Mouse (Mus musculus) C2C12 (cell line): ENCODE data around the gene Asb18. TPM values are rescaled to one million over a fixed set of nuclear protein-coding genes. Genes with fewer than 3 reads are reported as not detected.

ENCODE experiments used
- H3K27me3 ChIP-seq: one replicate; pipeline ENCODE4 v1.6.1; 2011; ENCODE audit not compliant: control insufficient read depth, insufficient read depth, insufficient read length
- H3K36me3 ChIP-seq: one replicate; pipeline ENCODE4 v1.6.1; 2011; ENCODE audit not compliant: control insufficient read depth, insufficient read depth
- H3K4me3 ChIP-seq: one replicate; pipeline ENCODE4 v1.5.1; 2011; ENCODE audit warnings: mild to moderate bottlenecking, control low read depth; ENCODE audit not compliant: poor library complexity, insufficient read depth, severe bottlenecking
- H3K79me2 ChIP-seq: one replicate; pipeline ENCODE4 v1.6.1; 2011; ENCODE audit not compliant: control insufficient read depth, insufficient read depth
- H3K79me3 ChIP-seq: one replicate; pipeline ENCODE4 v1.6.1; 2011; ENCODE audit warnings: low read depth, control low read depth
- H3ac ChIP-seq: one replicate; pipeline ENCODE3; 2011; ENCODE audit warnings: low read depth; ENCODE audit not compliant: control insufficient read depth, insufficient read length
- CEBPB ChIP-seq: IDR thresholded peaks from one replicate; pipeline ENCODE4 v1.6.1; 2011; ENCODE audit warnings: low read depth, mild to moderate bottlenecking, control low read depth, moderate library complexity
- CTCF ChIP-seq: IDR thresholded peaks from one replicate; pipeline ENCODE4 v1.5.1; 2011; ENCODE audit not compliant: control insufficient read depth, insufficient read depth, insufficient read length
- FOSL1 ChIP-seq: IDR thresholded peaks from one replicate; pipeline ENCODE4 v1.8.0; 2011; ENCODE audit warnings: mild to moderate bottlenecking, low read length; ENCODE audit not compliant: poor library complexity, insufficient read depth, severe bottlenecking
- MAX ChIP-seq: IDR thresholded peaks from one replicate; pipeline ENCODE4 v1.6.1; 2011; ENCODE audit warnings: mild to moderate bottlenecking, control low read depth
- MYOD1 ChIP-seq: IDR thresholded peaks from one replicate; pipeline ENCODE4 v1.6.1; 2011; ENCODE audit warnings: low read depth; ENCODE audit not compliant: control insufficient read depth, insufficient read length
- MYOG ChIP-seq: IDR thresholded peaks from one replicate; pipeline ENCODE4 v1.6.1; 2011; ENCODE audit not compliant: control insufficient read depth, insufficient read length; ENCODE audit errors: extremely low read depth
- USF1 ChIP-seq: IDR thresholded peaks from one replicate; pipeline ENCODE4 v1.6.1; 2011; ENCODE audit warnings: low read depth, mild to moderate bottlenecking, control low read depth, moderate library complexity
- polyA plus RNA-seq: library from polyadenylated mRNA; unstranded; fragments of >200 nt; fragmentation: generic; extraction: Trizol; gene quantifications from one replicate; pipeline ENCODE4 v1.2.1, GENCODE M21; 2012; ENCODE audit warnings: missing spikeins

Gene Asb18
- polyA plus RNA-seq, 1 experiment, result not detected

GRCm38 (mm10) chr1:89940961-89941524 is 73.4 kb downstream of the Asb18 start:
- Histone ChIP-seq H3K4me3 (no peak overlapping the region), H3ac (no peak overlapping the region), H3K27me3 (peaks cover 16% of the 10 kb centered on the region)

GRCm38 (mm10) chr1:89939981-89940726 is 74.3 kb downstream of the Asb18 start:
- Histone ChIP-seq H3ac (no peak overlapping the region), H3K36me3 (no peaks in the 10 kb centered on the region), H3K79me3 (no peaks in the 10 kb centered on the region), H3K27me3 (peaks cover 22% of the 10 kb centered on the region), H3K4me3 (no peak overlapping the region), H3K79me2 (no peaks in the 10 kb centered on the region)
- TF ChIP-seq CTCF (peak; percentile 71), MYOD1 (no peak), MAX (no peak), USF1 (peak; percentile 86)

More at GRCm38 (mm10) chr1:89940961-89941524, 73.4 kb downstream of the Asb18 start:
- TF ChIP-seq MAX (no peak), CEBPB (no peak), MYOD1 (no peak)
- H3K79me3 ChIP-seq, result no peaks in the 10 kb centered on the region
- H3K79me2 ChIP-seq, result no peaks in the 10 kb centered on the region
- H3K36me3 ChIP-seq, result no peaks in the 10 kb centered on the region

GRCm38 (mm10) chr1:89939596-89939960 is 74.9 kb downstream of the Asb18 start:
- H3K4me3 ChIP-seq, result no peak overlapping the region
- no peaks in the 10 kb centered on the region for H3K36me3 ChIP-seq
- H3K79me3 ChIP-seq, result no peaks in the 10 kb centered on the region
- no peak for TF ChIP-seq MYOD1
- TF ChIP-seq CEBPB, result no peak
- TF ChIP-seq CTCF, result no peak
- TF ChIP-seq USF1, result no peak
- TF ChIP-seq MYOG, result no peak
- no peak for TF ChIP-seq FOSL1
- TF ChIP-seq MAX, result no peak
- no peaks in the 10 kb centered on the region for H3K79me2 ChIP-seq
- no peak overlapping the region for H3ac ChIP-seq
- H3K27me3 ChIP-seq, result peaks cover 21% of the 10 kb centered on the region

GRCm38 (mm10) chr1:89938884-89939595 is 75.4 kb downstream of the Asb18 start:
- TF ChIP-seq CEBPB (no peak), FOSL1 (no peak), MAX (no peak), CTCF (no peak), MYOG (no peak), MYOD1 (no peak), USF1 (no peak)
- H3K4me3 ChIP-seq, result no peak overlapping the region
- peaks cover 19% of the 10 kb centered on the region for H3K27me3 ChIP-seq

GRCm38 (mm10) chr1:89935493-89936348 is 78.7 kb downstream of the Asb18 start:
- no peaks in the 10 kb centered on the region for H3K79me3 ChIP-seq
- TF ChIP-seq USF1 (no peak), MYOD1 (no peak), MAX (no peak), CTCF (no peak), MYOG (no peak), CEBPB (no peak), FOSL1 (no peak)
- H3K27me3 ChIP-seq, result peaks cover 43% of the 10 kb centered on the region
- no peak overlapping the region for H3K4me3 ChIP-seq
- H3K79me2 ChIP-seq, result no peaks in the 10 kb centered on the region
- H3ac ChIP-seq, result no peak overlapping the region
- H3K36me3 ChIP-seq, result no peaks in the 10 kb centered on the region

More at GRCm38 (mm10) chr1:89938884-89939595, 75.4 kb downstream of the Asb18 start:
- no peaks in the 10 kb centered on the region for H3K36me3 ChIP-seq
- H3K79me2 ChIP-seq, result no peaks in the 10 kb centered on the region
- no peaks in the 10 kb centered on the region for H3K79me3 ChIP-seq
- no peak overlapping the region for H3ac ChIP-seq
